Mouse (Mus musculus): ENCODE results near the gene Gm11939. TPM values are rescaled to one million over a fixed set of nuclear protein-coding genes. Genes with fewer than 3 reads are reported as not detected.
"Not testable (repeated sequence)": the region's sequence is repeated elsewhere in the genome, so short reads cannot be mapped to it uniquely, and the experiment has no call there.

The Gm11939 gene
- not detected in 2 replicates for polyA plus RNA-seq (2012; rRNA removed)

GRCm38 (mm10) chr11:99559366-99559765, at the start of gene Gm11939:
Gm11939 (minus strand) TSS chr11:99559466.
- DNase-seq (ENCODE audit: extremely low spot score in 1 of 2, low spot score in 1 of 2), result no peak

GRCm38 (mm10) chr11:99603208-99603607, 43.9 kb upstream of the Gm11939 start, which contains the start of gene Gm11938:
Gm11938 (minus strand) TSS chr11:99603308.
- DNase-seq (ENCODE audit: extremely low spot score in 1 of 2, low spot score in 1 of 2), result not testable (repeated sequence)

- not testable (repeated sequence) for DNase-seq (ENCODE audit: extremely low spot score in 1 of 2, low spot score in 1 of 2)
Measured at GRCm38 (mm10) chr11:99597742-99598141, 38.5 kb upstream of the Gm11939 start, which contains the start of gene Krtap9-3. Krtap9-3 (minus strand) TSS chr11:99598105.

GRCm38 (mm10) chr11:99590981-99591380, 31.7 kb upstream of the Gm11939 start, which contains the start of gene Krtap1-3:
Krtap1-3 (minus strand) TSS chr11:99591339.
- DNase-seq (ENCODE audit: extremely low spot score in 1 of 2, low spot score in 1 of 2), result no peak

- DNase-seq (ENCODE audit: extremely low spot score in 1 of 2, low spot score in 1 of 2), result peak in 1 of 2 experiments; percentile 42
Measured at GRCm38 (mm10) chr11:99585096-99585495, 25.8 kb upstream of the Gm11939 start.

- no peak for DNase-seq (ENCODE audit: extremely low spot score in 1 of 2, low spot score in 1 of 2)
Measured at GRCm38 (mm10) chr11:99583245-99583704, 24.0 kb upstream of the Gm11939 start, which contains the start of gene Krtap1-4. Krtap1-4 (minus strand) TSS chr11:99583654.

- peak in 1 of 2 experiments; percentile 51 for DNase-seq (ENCODE audit: extremely low spot score in 1 of 2, low spot score in 1 of 2)
Measured at GRCm38 (mm10) chr11:99581564-99581963, 22.3 kb upstream of the Gm11939 start.

- no peak for DNase-seq (ENCODE audit: extremely low spot score in 1 of 2, low spot score in 1 of 2)
Measured at GRCm38 (mm10) chr11:99581051-99581450, 21.8 kb upstream of the Gm11939 start.

GRCm38 (mm10) chr11:99580636-99581035, 21.4 kb upstream of the Gm11939 start, which contains the start of gene Krtap1-5:
Krtap1-5 (minus strand) TSS chr11:99581016.
- DNase-seq (ENCODE audit: extremely low spot score in 1 of 2, low spot score in 1 of 2), result no peak

GRCm38 (mm10) chr11:99574106-99574505, 14.8 kb upstream of the Gm11939 start:
- peak in 1 of 2 experiments; percentile 82 for DNase-seq (ENCODE audit: extremely low spot score in 1 of 2, low spot score in 1 of 2)

GRCm38 (mm10) chr11:99573164-99573563, 13.9 kb upstream of the Gm11939 start:
- peak in 1 of 2 experiments; percentile 44 for DNase-seq (ENCODE audit: extremely low spot score in 1 of 2, low spot score in 1 of 2)

GRCm38 (mm10) chr11:99566530-99566929, 7.3 kb upstream of the Gm11939 start, which contains the start of gene Krtap3-1:
Krtap3-1 (minus strand) TSS chr11:99566630.
- no peak for DNase-seq (ENCODE audit: extremely low spot score in 1 of 2, low spot score in 1 of 2)

- no peak for DNase-seq (ENCODE audit: extremely low spot score in 1 of 2, low spot score in 1 of 2)
Measured at GRCm38 (mm10) chr11:99562580-99562979, 3.3 kb upstream of the Gm11939 start.

- DNase-seq (ENCODE audit: extremely low spot score in 1 of 2, low spot score in 1 of 2), result no peak
Measured at GRCm38 (mm10) chr11:99557976-99558745, 1.1 kb downstream of the Gm11939 start.

GRCm38 (mm10) chr11:99556753-99557152, 2.5 kb downstream of the Gm11939 start, which contains the start of gene Krtap3-2:
Krtap3-2 (minus strand) TSS chr11:99556853.
- DNase-seq (ENCODE audit: extremely low spot score in 1 of 2, low spot score in 1 of 2), result no peak

GRCm38 (mm10) chr11:99556195-99556594, 3.1 kb downstream of the Gm11939 start:
- DNase-seq (ENCODE audit: extremely low spot score in 1 of 2, low spot score in 1 of 2), result no peak

GRCm38 (mm10) chr11:99550765-99551164, 8.5 kb downstream of the Gm11939 start, which contains the start of gene Krtap3-3:
Krtap3-3 (minus strand) TSS chr11:99550865.
- DNase-seq (ENCODE audit: extremely low spot score in 1 of 2, low spot score in 1 of 2), result no peak

GRCm38 (mm10) chr11:99547892-99548291, 11.4 kb downstream of the Gm11939 start:
- no peak for DNase-seq (ENCODE audit: extremely low spot score in 1 of 2, low spot score in 1 of 2)

- peak in 1 of 2 experiments; percentile 59 for DNase-seq (ENCODE audit: extremely low spot score in 1 of 2, low spot score in 1 of 2)
Measured at GRCm38 (mm10) chr11:99539721-99540120, 19.5 kb downstream of the Gm11939 start.

- DNase-seq (ENCODE audit: extremely low spot score in 1 of 2, low spot score in 1 of 2), result no peak
Measured at GRCm38 (mm10) chr11:99521288-99521860, 37.9 kb downstream of the Gm11939 start, which contains the start of gene Krt39. Krt39 (minus strand) TSS chr11:99521338.

- DNase-seq (ENCODE audit: extremely low spot score in 1 of 2, low spot score in 1 of 2), result no peak
Measured at GRCm38 (mm10) chr11:99514098-99514497, 45.2 kb downstream of the Gm11939 start.

All from frontal cortex, adult 2 months (tissue).